Mouse (Mus musculus) B cell, adult 62 days (primary cell): ENCODE data around the gene Bmyc. TPM values are rescaled to one million over a fixed set of nuclear protein-coding genes. Genes with fewer than 3 reads are reported as not detected.

Source experiments
- total RNA-seq: library from RNA; stranded (reverse); gene quantifications from 4 replicates; pipeline ENCODE4 v1.2.4, GENCODE M21; 2023

Bmyc gene
- total RNA-seq = 25.1 to 40.3 TPM (median 25.4 TPM) in 4 replicates

DNA sequence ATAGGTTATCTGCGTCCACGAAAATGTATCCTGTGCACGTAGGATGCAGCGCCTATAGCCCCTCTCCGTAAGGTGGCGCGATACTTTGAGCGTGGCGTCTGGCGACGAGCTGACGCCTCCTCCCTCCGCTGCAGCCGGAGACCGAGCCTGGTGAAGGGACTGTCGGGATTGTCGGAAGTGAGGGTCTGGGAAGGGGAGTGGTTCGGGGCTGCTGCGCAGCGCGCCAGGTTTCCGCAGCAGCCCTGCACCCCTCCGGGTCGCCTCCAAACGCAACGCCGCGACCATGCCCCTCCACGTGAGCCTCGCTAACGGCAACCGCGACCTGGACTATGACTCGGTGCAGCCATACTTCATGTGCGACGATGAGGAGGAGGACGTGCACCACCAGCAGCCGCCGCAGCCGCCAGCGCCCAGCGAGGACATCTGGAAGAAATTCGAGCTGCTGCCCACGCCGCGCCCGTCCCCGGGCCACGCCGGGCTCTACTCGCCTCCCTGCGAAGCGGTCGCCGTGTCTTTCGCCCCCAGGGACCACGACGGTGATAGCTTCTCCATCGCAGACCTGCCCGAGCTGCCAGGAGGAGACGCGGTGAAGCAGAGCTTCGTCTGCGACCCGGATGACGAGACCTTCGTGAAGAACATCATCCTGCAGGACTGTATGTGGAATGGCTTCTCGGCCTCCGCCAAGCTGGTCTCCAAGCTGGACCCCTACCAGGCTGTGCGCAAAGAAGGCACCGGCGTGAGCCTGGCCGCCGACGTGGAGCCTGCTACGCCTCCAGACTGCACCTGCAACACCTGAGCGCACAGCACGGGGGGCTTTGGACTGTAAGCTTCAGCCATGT is at the start of gene Bmyc:
TSS of gene Bmyc (plus strand) at position 97 of the 839 bp plus-strand sequence.

DNA sequence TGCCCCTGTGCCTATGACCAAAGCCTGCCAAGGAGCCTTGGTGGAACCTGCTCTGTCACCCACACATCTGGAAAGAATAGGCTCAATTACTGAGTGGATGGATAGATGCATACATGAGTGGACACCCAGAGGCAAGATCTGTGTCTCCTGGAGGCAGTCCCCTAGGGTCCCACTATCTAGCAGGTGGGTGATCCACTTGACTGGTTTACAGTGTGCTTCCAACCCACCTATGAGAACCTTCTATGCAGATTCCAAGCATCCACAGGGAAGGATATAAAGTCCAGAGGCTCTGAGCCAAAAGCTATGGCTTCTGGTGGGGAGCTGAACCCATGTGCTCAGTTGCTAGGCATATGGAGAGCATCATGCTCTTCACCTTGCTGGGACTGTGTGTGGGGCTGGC is 48.9 kb upstream of the Bmyc start, which contains the start of gene Lcn5:
TSS of gene Lcn5 (plus strand) at position 301 of the 400 bp plus-strand sequence.

DNA sequence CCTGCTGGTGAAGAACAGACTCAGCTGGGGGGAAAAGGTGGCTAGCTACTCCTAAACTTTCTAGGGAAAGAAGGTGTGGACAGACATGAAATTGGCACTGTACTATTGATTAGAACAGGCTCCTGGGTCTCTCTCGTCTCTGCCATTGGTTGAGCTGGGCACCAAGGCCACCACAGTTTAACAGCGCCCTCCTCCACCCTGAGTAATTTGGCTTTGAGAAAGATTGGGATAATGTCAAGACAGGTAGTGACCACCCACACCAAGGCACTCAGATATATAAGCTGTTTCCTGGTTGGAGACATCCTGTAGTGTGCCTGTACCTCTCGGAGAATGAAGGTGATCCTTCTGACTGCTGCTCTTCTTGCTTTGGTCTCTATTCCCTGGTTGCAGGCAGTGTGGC is 30.1 kb upstream of the Bmyc start, which contains the start of gene Lcn6:
TSS of gene Lcn6 (plus strand) at position 301 of the 400 bp plus-strand sequence.

DNA sequence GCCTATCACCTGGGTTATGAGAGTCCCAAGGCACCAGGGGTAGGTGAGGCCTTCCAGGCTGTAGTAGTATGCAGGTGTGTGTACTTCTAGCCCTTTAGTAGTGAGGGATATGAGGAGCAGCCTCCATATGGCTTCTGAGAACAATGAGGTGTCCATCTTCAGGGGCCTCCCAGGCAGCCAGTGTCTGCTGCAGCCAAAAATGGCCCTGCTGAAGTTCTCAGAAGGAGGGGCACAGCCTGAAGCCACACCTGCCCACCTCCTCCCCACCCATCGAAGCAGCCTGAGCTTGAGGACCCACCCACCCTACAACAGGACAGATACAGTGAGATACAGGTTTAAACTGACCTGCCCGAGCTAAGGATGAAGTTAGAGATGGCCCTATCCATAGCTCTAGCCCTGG is 24.1 kb upstream of the Bmyc start, which contains the start of gene Lcn10:
TSS of gene Lcn10 (plus strand) at position 301 of the 400 bp plus-strand sequence.

DNA sequence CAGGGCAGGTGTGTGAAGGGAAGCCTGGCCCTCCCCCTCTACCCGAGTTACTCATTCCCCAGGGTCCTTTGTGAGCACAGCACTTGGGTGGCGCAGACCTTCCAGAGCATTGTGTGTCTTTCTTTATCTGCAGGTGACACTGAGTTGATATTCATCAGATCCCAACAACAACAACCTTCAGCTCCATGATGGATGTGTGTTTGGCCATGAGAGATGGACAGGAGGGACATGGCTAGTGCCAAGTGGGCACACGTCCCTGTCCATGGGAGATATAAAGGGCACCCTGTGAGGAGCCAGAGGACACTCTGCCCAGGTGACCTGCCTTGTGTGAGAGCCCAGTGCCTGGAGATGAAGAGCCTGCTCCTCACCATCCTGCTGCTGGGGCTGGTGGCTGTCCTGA is 6.8 kb upstream of the Bmyc start, which contains the start of gene Obp2a:
TSS of gene Obp2a (plus strand) at position 301 of the 400 bp plus-strand sequence.

DNA sequence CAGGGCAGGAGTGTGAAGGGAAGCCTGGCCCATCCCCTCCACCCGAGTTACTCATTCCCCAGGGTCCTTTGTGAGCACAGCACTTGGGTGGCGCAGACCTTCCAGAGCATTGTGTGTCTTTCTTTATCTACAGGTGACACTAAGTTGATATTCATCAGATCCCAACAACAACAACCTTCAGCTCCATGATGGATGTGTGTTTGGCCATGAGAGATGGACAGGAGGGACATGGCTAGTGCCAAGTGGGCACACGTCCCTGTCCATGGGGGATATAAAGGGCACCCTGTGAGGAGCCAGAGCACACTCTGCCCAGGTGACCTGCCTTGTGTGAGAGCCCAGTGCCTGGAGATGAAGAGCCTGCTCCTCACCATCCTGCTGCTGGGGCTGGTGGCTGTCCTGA is 30.2 kb downstream of the Bmyc start, which contains the start of gene Obp2b:
TSS of gene Obp2b (plus strand) at position 301 of the 400 bp plus-strand sequence.

Other genes starting within 250 kb of the Bmyc start
- gene Clic3, start 249.9 kb upstream of the Bmyc start, total RNA-seq = 0.83 TPM in 1 of 4 replicates, not detected in the others
- gene Paxx, start 245.6 kb upstream of the Bmyc start, total RNA-seq = 115 to 135 TPM (median 127 TPM) in 4 replicates
- not detected in 4 replicates for gene Ptgds, start 236.7 kb upstream of the Bmyc start, total RNA-seq
- gene Lcn12, start 212.8 kb upstream of the Bmyc start, total RNA-seq = not detected in 4 replicates
- 64.9 to 78.2 TPM (median 70.7 TPM) in 4 replicates for gene Fbxw5, start 206.0 kb upstream of the Bmyc start, total RNA-seq
- gene C8g, start 205.0 kb upstream of the Bmyc start, total RNA-seq = 1.1 TPM in 1 of 4 replicates, not detected in the others
- gene Traf2, start 159.8 kb upstream of the Bmyc start, total RNA-seq = 56.9 to 61.5 TPM (median 58.0 TPM) in 4 replicates
- 109 to 125 TPM (median 115 TPM) in 4 replicates for gene Edf1, start 148.9 kb upstream of the Bmyc start, total RNA-seq
- gene Mamdc4, start 131.9 kb upstream of the Bmyc start, total RNA-seq = 0.77 to 2.4 TPM (median 1.5 TPM) in 4 replicates
- 16.1 to 21.8 TPM (median 17.6 TPM) in 4 replicates for gene Phpt1, start 131.5 kb upstream of the Bmyc start, total RNA-seq
- 0.24 to 0.38 TPM (median 0.37 TPM) in 3 of 4 replicates, not detected in the other for gene Ajm1, start 125.0 kb upstream of the Bmyc start, total RNA-seq
- 102 to 112 TPM (median 109 TPM) in 4 replicates for gene Rabl6, start 98.2 kb upstream of the Bmyc start, total RNA-seq
- not detected in 4 replicates for gene Ccdc183, start 89.1 kb upstream of the Bmyc start, total RNA-seq
- gene Tmem141, start 84.7 kb upstream of the Bmyc start, total RNA-seq = 0.78 to 2.9 TPM (median 2.4 TPM) in 4 replicates
- 4.1 to 8.3 TPM (median 5.8 TPM) in 4 replicates for gene Fcna, start 78.7 kb upstream of the Bmyc start, total RNA-seq
- not detected in 4 replicates for gene Lcn8, start 53.6 kb upstream of the Bmyc start, total RNA-seq
- not detected in 4 replicates for gene Lcn5, start 48.8 kb upstream of the Bmyc start, total RNA-seq
- gene Lcn6, start 30.0 kb upstream of the Bmyc start, total RNA-seq = not detected in 4 replicates
- not detected in 4 replicates for gene Lcn10, start 24.0 kb upstream of the Bmyc start, total RNA-seq
- gene Obp2a, start 6.7 kb upstream of the Bmyc start, total RNA-seq = not detected in 4 replicates
- not detected in 4 replicates for gene Obp2b, start 30.3 kb downstream of the Bmyc start, total RNA-seq
- gene Lcn3, start 58.8 kb downstream of the Bmyc start, total RNA-seq = not detected in 4 replicates
- gene Lcn11, start 70.3 kb downstream of the Bmyc start, total RNA-seq = not detected in 4 replicates
- gene Gm13539, start 75.5 kb downstream of the Bmyc start, total RNA-seq = not detected in 4 replicates
- not detected in 4 replicates for gene Glt6d1, start 109.1 kb downstream of the Bmyc start, total RNA-seq
- gene Lcn9, start 116.4 kb downstream of the Bmyc start, total RNA-seq = not detected in 4 replicates
- gene Sohlh1, start 140.5 kb downstream of the Bmyc start, total RNA-seq = 0.44 TPM in 1 of 4 replicates, not detected in the others
- not detected in 4 replicates for gene Kcnt1, start 157.0 kb downstream of the Bmyc start, total RNA-seq